Comparison of ENCODE assay signal across 8 mouse cellular contexts in the genomic region with DNA sequence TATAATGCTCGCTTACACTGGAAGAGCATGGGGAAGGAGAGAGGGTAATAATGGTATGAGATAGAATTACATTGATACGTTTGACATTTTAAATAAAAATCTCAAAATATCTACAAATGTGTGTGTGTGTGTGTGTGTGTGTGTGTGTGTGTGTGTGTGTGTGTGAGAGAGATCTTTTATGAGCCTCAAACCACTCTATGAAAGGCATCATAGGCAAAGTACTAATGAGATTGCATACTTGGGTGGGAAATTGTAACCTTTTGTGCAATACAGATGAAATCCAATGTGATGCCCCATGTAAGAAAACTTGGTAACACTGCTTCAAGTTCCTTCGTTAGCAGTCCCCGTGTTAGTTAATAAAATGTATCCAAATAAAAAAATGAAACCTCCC. TPM values are rescaled to one million over a fixed set of nuclear protein-coding genes. Genes with fewer than 3 reads are reported as not detected.
DNase-seq lines count a peak whose midpoint lies in the region; ATAC-seq and TF ChIP-seq lines count a peak whose summit lies in the region.

No protein-coding gene starts in this region.

- H3K9me3 ChIP-seq in kidney, embryonic 16.5 days (ENCODE audit: low read length): no peaks in the 10 kb centered on the region
- H3K9me3 ChIP-seq in hindbrain, embryonic 13.5 days: no peaks in the 10 kb centered on the region
- H3K9me3 ChIP-seq in midbrain, embryonic 14.5 days (ENCODE audit: control insufficient read depth, low read length): no peaks in the 10 kb centered on the region

- intact Hi-C loops in left cerebral cortex, postnatal 4 days (cut with DNase I): no loop called here

- no peak for DNase-seq in kidney, postnatal 4 days
- DNase-seq in midbrain, embryonic 14.5 days: no peak
- DNase-seq in frontal cortex, postnatal 25 days (ENCODE audit: low spot score in 2 of 2): no peak
- no peak for DNase-seq in left cerebral cortex, postnatal 4 days
- DNase-seq in right cerebral cortex, adult 18-20 months: no peak

- peak overlapping the region; percentile 86 for H3K9ac ChIP-seq in kidney, embryonic 16.5 days (replicated peaks; ENCODE audit: low read length)
- H3K9ac ChIP-seq in hindbrain, embryonic 13.5 days: peak overlapping the region; percentile 89
- H3K9ac ChIP-seq in midbrain, embryonic 14.5 days (replicated peaks; ENCODE audit: low read length): peak overlapping the region; percentile 76; the same call in 1 of the 2 replicates

- no peaks in the 10 kb centered on the region for H3K27me3 ChIP-seq in kidney, embryonic 16.5 days (ENCODE audit: insufficient read depth, low read length)
- no peaks in the 10 kb centered on the region for H3K27me3 ChIP-seq in hindbrain, embryonic 13.5 days
- H3K27me3 ChIP-seq in midbrain, embryonic 14.5 days (ENCODE audit: control insufficient read depth, insufficient read depth, low read length): no peaks in the 10 kb centered on the region

- H3K4me2 ChIP-seq in kidney, embryonic 16.5 days (replicated peaks; ENCODE audit: low read depth, low read length): peak overlapping the region; percentile 59
- H3K4me2 ChIP-seq in hindbrain, embryonic 13.5 days: peak overlapping the region; percentile 68
- peak overlapping the region; percentile 71 for H3K4me2 ChIP-seq in midbrain, embryonic 14.5 days (ENCODE audit: low read length)

- no peak for TF ChIP-seq CTCF in bone marrow, adult 2 months (IDR thresholded peaks at IDR 0.05; ENCODE audit: control insufficient read depth, insufficient read depth, low read length)

- no peaks in the 10 kb centered on the region for H3K36me3 ChIP-seq in kidney, embryonic 16.5 days (ENCODE audit: insufficient read depth, low read length)
- no peaks in the 10 kb centered on the region for H3K36me3 ChIP-seq in hindbrain, embryonic 13.5 days
- H3K36me3 ChIP-seq in midbrain, embryonic 14.5 days (ENCODE audit: control insufficient read depth, insufficient read depth, low read length): no peaks in the 10 kb centered on the region

- 36% methylated on average over 4 of the region's 4 CpGs for WGBS in kidney, embryonic 16.5 days
- WGBS in bone marrow, adult 2 months: 29% methylated on average over 4 of the region's 4 CpGs
- 35% methylated on average over 4 of the region's 4 CpGs for WGBS in hindbrain, embryonic 13.5 days
- WGBS in midbrain, embryonic 14.5 days: 41% methylated on average over 4 of the region's 4 CpGs

- H3K4me1 ChIP-seq in kidney, embryonic 16.5 days (ENCODE audit: insufficient read depth, low read length): peaks cover 3% of the 10 kb centered on the region; the same call in 1 of the 2 replicates
- H3K4me1 ChIP-seq in bone marrow, adult 2 months (ENCODE audit: control insufficient read depth, insufficient read depth, low read length): no peaks in the 10 kb centered on the region; the same call in 1 of the 2 replicates
- H3K4me1 ChIP-seq in hindbrain, embryonic 13.5 days (replicated peaks): peaks cover 21% of the 10 kb centered on the region
- H3K4me1 ChIP-seq in midbrain, embryonic 14.5 days (ENCODE audit: control insufficient read depth, insufficient read depth, low read length): peaks cover 18% of the 10 kb centered on the region

- H3K27ac ChIP-seq in kidney, embryonic 16.5 days (ENCODE audit: low read length): peak overlapping the region; percentile 87
- no peak overlapping the region for H3K27ac ChIP-seq in bone marrow, adult 2 months (ENCODE audit: control insufficient read depth, insufficient read depth, low read depth, low read length, poor library complexity)
- peak overlapping the region; percentile 87 for H3K27ac ChIP-seq in hindbrain, embryonic 13.5 days
- peak overlapping the region; percentile 83 for H3K27ac ChIP-seq in midbrain, embryonic 14.5 days (replicated peaks; ENCODE audit: low read depth, low read length)

- TF ChIP-seq POLR2A in bone marrow, adult 2 months (IDR thresholded peaks at IDR 0.05; ENCODE audit: borderline replicate concordance, control insufficient read depth, low read depth, low read length): no peak

- ATAC-seq in kidney, embryonic 16.5 days (ENCODE audit: low FRiP score, low TSS enrichment): no peak
- ATAC-seq in hindbrain, embryonic 13.5 days (ENCODE audit: low FRiP score): 0 out of 2 replicates have a peak, but pooled peaks have one; percentile 67
- peak; percentile 24; the same call in 1 of the 2 replicates for ATAC-seq in midbrain, embryonic 14.5 days (ENCODE audit: low FRiP score, low TSS enrichment)

- H3K4me3 ChIP-seq in kidney, embryonic 16.5 days (ENCODE audit: low read length): peak overlapping the region; percentile 95
- peak overlapping the region; percentile 91 for H3K4me3 ChIP-seq in bone marrow, adult 2 months (replicated peaks; ENCODE audit: control insufficient read depth, low read depth, low read length)
- H3K4me3 ChIP-seq in hindbrain, embryonic 13.5 days: peak overlapping the region; percentile 78
- peak overlapping the region; percentile 84 for H3K4me3 ChIP-seq in midbrain, embryonic 14.5 days (replicated peaks; ENCODE audit: low read depth, low read length)

RNA-seq across cellular contexts. Expression of gene Synj2bp, which starts 0.3 kb away (rescaled TPM):
- polyA plus RNA-seq in kidney, embryonic 16.5 days (2015; fragmentation: Nextera tagmentation; extraction: Ambion mirVana): 43.6 and 45.5 TPM in 2 replicates
- 15.9 and 16.7 TPM in 2 replicates for polyA plus RNA-seq in bone marrow, adult 2 months (2011; ENCODE audit: insufficient read depth, insufficient read length, low replicate concordance, missing spikeins)
- polyA plus RNA-seq in hindbrain, embryonic 13.5 days (2015; fragmentation: Nextera tagmentation; extraction: Ambion mirVana): 37.5 and 39.7 TPM in 2 replicates
- 32.9 and 35.5 TPM in 2 replicates for polyA plus RNA-seq in midbrain, embryonic 14.5 days (2014; fragmentation: Nextera tagmentation; extraction: Ambion mirVana)
- 10 to 100 TPM; 20.1 to 24.2 TPM for total RNA-seq in left cerebral cortex, postnatal 4 days (2021)

RNA-seq across cellular contexts. Expression of gene Gm20498, which starts 0.3 kb away (rescaled TPM):
- 29.4 and 35.0 TPM in 2 replicates for polyA plus RNA-seq in kidney, embryonic 16.5 days (2015; fragmentation: Nextera tagmentation; extraction: Ambion mirVana)
- 6.1 TPM in 1 of 2 replicates, not detected in the other for polyA plus RNA-seq in bone marrow, adult 2 months (2011; ENCODE audit: insufficient read depth, insufficient read length, low replicate concordance, missing spikeins)
- 32.0 and 37.7 TPM in 2 replicates for polyA plus RNA-seq in hindbrain, embryonic 13.5 days (2015; fragmentation: Nextera tagmentation; extraction: Ambion mirVana)
- 39.6 and 44.9 TPM in 2 replicates for polyA plus RNA-seq in midbrain, embryonic 14.5 days (2014; fragmentation: Nextera tagmentation; extraction: Ambion mirVana)
- total RNA-seq in left cerebral cortex, postnatal 4 days (2021): 10 to 100 TPM; 31.2 to 34.2 TPM

RNA-seq across cellular contexts. Expression of gene Adam21, which starts 35.2 kb away (rescaled TPM):
- 0.15 and 0.39 TPM in 2 replicates for polyA plus RNA-seq in kidney, embryonic 16.5 days (2015; fragmentation: Nextera tagmentation; extraction: Ambion mirVana)
- 1.2 TPM in 1 of 2 replicates, not detected in the other for polyA plus RNA-seq in bone marrow, adult 2 months (2011; ENCODE audit: insufficient read depth, insufficient read length, low replicate concordance, missing spikeins)
- 0.93 and 1.00 TPM in 2 replicates for polyA plus RNA-seq in hindbrain, embryonic 13.5 days (2015; fragmentation: Nextera tagmentation; extraction: Ambion mirVana)
- polyA plus RNA-seq in midbrain, embryonic 14.5 days (2014; fragmentation: Nextera tagmentation; extraction: Ambion mirVana): 0.74 and 0.99 TPM in 2 replicates
- total RNA-seq in left cerebral cortex, postnatal 4 days (2021): under 1 TPM; 0.70 to 0.88 TPM

RNA-seq across cellular contexts. Expression of gene Cox16, which starts 48.1 kb away (rescaled TPM):
- 113 and 124 TPM in 2 replicates for polyA plus RNA-seq in kidney, embryonic 16.5 days (2015; fragmentation: Nextera tagmentation; extraction: Ambion mirVana)
- 53.3 and 71.8 TPM in 2 replicates for polyA plus RNA-seq in bone marrow, adult 2 months (2011; ENCODE audit: insufficient read depth, insufficient read length, low replicate concordance, missing spikeins)
- 135 and 142 TPM in 2 replicates for polyA plus RNA-seq in hindbrain, embryonic 13.5 days (2015; fragmentation: Nextera tagmentation; extraction: Ambion mirVana)
- 132 and 133 TPM in 2 replicates for polyA plus RNA-seq in midbrain, embryonic 14.5 days (2014; fragmentation: Nextera tagmentation; extraction: Ambion mirVana)
- 10 to 100 TPM; 39.8 to 53.3 TPM for total RNA-seq in left cerebral cortex, postnatal 4 days (2021)
